Mouse (Mus musculus) midbrain, embryonic 11.5 days (tissue): ENCODE measurements around the gene Kcnk2. TPM values are rescaled to one million over a fixed set of nuclear protein-coding genes. Genes with fewer than 3 reads are reported as not detected.

Experiments
- ATAC-seq: fragments of 200-750 bp; cut with Nextera tagmentation; 2 replicates; pipeline ENCODE4 v1.8.0; 2017; ENCODE audit warnings: moderate TSS enrichment, moderate library complexity; ENCODE audit not compliant: low FRiP score
- DNase-seq: peaks from one replicate; pipeline ENCODE4 v3.0.0; 2015; ENCODE audit warnings: low spot score; ENCODE audit errors: missing footprints
- H3K27ac ChIP-seq: fragments of 300-500 bp; sonication (generic); 2 replicates; pipeline ENCODE4 v1.5.1; 2014; ENCODE audit warnings: low read depth, low read length
- H3K27me3 ChIP-seq: fragments of 300-500 bp; sonication (generic); 2 replicates; pipeline ENCODE4 v1.6.1; 2014; ENCODE audit warnings: mild to moderate bottlenecking, low read length, moderate library complexity, mixed read lengths; ENCODE audit not compliant: control insufficient read depth, insufficient read depth
- H3K36me3 ChIP-seq: fragments of 300-500 bp; sonication (generic); 2 replicates; pipeline ENCODE4 v1.6.1; 2014; ENCODE audit warnings: mild to moderate bottlenecking, low read length, moderate library complexity, mixed read lengths; ENCODE audit not compliant: control insufficient read depth, insufficient read depth
- H3K4me1 ChIP-seq: fragments of 300-500 bp; sonication (generic); 2 replicates; pipeline ENCODE4 v1.6.1; 2014; ENCODE audit warnings: low read length; ENCODE audit not compliant: control insufficient read depth, insufficient read depth
- H3K4me2 ChIP-seq: fragments of 300-500 bp; sonication (generic); 2 replicates; pipeline ENCODE4 v1.6.1; 2014; ENCODE audit warnings: mild to moderate bottlenecking, moderate library complexity
- H3K4me3 ChIP-seq: fragments of 300-500 bp; sonication (generic); 2 replicates; pipeline ENCODE4 v1.5.1; 2014; ENCODE audit warnings: low read depth, low read length
- H3K9ac ChIP-seq: fragments of 300-500 bp; sonication (generic); 2 replicates; pipeline ENCODE4 v1.6.1; 2014; ENCODE audit warnings: low read length
- H3K9me3 ChIP-seq: fragments of 300-500 bp; sonication (generic); 2 replicates; pipeline ENCODE4 v1.6.1; 2016; ENCODE audit warnings: low read length; ENCODE audit not compliant: control insufficient read depth
- WGBS: fragments of 180-500 bp; shearing (Covaris S2); extraction: QIAGEN DNeasy Blood & Tissue Kit; methylation state at CpG from one replicate; pipeline ENCODE4 v1.1.7; 2014; 5-methylcytosine and 5-hydroxymethylcytosine counted together
- polyA plus RNA-seq: library from polyadenylated mRNA; unstranded; fragments of >200 nt; fragmentation: Nextera tagmentation; extraction: Ambion mirVana; gene quantifications from 2 replicates; pipeline ENCODE4 v1.2.1, GENCODE M21; 2014

The Kcnk2 gene
- polyA plus RNA-seq, 1 experiment from 2014 or later = 5.2 TPM

DNA sequence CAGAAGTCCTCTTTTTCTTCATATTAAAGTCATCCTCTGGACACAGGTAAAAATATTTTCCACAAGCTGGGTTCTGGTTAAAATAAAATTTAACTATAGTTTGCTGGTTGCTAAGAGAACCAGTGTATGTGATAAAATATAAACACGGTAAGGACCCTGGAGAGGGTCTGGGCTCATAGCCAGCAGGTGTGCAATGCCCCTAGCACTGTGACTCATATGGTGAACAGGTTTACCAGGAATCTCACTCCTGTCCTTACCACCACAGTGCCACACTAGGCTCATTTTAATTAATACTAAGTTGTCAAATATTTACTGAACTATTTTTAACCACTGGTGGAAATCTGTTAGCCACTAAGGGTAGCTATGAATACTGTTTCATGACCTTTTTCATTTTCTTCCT, 48.2 kb downstream of the Kcnk2 start:
- Histone ChIP-seq H3K9ac (no peak overlapping the region), H3K36me3 (no peaks in the 10 kb centered on the region), H3K27me3 (no peaks in the 10 kb centered on the region), H3K9me3 (0 out of 2 replicates have a peak, but pooled peaks cover 2% of the 10 kb centered on the region), H3K4me1 (no peaks in the 10 kb centered on the region), H3K4me3 (no peak overlapping the region), H3K27ac (no peak overlapping the region), H3K4me2 (no peak overlapping the region)
- no peak for ATAC-seq
- DNase-seq = no peak
- WGBS = 90% methylated on average over 1 of the region's 1 CpGs

DNA sequence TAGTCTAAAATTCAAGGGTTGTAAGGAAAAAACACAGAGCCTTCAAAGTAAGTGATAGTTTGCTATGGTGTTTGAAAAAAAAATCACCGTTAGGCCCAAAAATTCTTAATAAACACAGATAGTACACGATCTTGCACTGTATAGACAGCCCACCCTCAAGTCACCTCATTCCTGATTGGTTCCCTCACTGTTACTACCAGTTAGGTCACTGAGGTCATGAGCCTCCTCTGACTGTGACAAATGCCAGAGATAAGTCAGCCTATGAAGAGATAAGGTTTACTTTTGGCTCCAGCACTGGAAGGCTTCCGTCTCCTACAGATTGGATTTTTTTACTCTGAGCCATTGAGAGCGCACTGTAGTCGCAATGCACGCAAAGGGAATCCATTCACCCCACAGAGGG, 50.3 kb downstream of the Kcnk2 start:
- H3K27ac ChIP-seq = no peak overlapping the region
- 0 out of 2 replicates have a peak, but pooled peaks cover 2% of the 10 kb centered on the region for H3K9me3 ChIP-seq
- no peak overlapping the region for H3K4me3 ChIP-seq
- H3K27me3 ChIP-seq = no peaks in the 10 kb centered on the region
- H3K4me1 ChIP-seq = no peaks in the 10 kb centered on the region
- no peak for DNase-seq
- no peak for ATAC-seq
- H3K4me2 ChIP-seq = no peak overlapping the region
- no peak overlapping the region for H3K9ac ChIP-seq
- 95% methylated on average over 6 of the region's 6 CpGs for WGBS
- no peaks in the 10 kb centered on the region for H3K36me3 ChIP-seq

DNA sequence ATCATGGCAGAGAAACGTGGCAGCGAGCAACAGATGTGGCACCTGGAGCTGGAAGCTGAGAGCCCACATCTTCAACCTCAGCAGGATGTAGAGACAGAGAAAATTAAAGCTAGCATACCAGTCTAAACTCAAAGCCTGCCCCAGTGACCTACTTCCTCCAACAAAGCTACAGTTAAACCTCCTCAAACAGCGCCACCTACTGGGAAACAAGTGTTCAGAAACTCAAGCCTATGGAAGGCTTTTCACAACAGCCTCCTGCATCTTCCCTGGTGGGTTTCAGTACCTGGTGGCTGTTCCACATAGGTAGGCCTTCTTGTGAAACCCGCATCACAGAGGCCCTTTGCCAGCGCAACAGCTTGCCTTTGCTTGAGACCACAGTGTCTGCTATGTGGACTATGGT, 52.9 kb downstream of the Kcnk2 start:
- ATAC-seq = no peak
- Histone ChIP-seq H3K9ac (no peak overlapping the region), H3K4me1 (no peaks in the 10 kb centered on the region), H3K36me3 (no peaks in the 10 kb centered on the region), H3K4me3 (no peak overlapping the region), H3K9me3 (0 out of 2 replicates have a peak, but pooled peaks cover 2% of the 10 kb centered on the region), H3K27ac (no peak overlapping the region), H3K4me2 (no peak overlapping the region), H3K27me3 (no peaks in the 10 kb centered on the region)
- WGBS = 91% methylated on average over 5 of the region's 5 CpGs
- DNase-seq = no peak

DNA sequence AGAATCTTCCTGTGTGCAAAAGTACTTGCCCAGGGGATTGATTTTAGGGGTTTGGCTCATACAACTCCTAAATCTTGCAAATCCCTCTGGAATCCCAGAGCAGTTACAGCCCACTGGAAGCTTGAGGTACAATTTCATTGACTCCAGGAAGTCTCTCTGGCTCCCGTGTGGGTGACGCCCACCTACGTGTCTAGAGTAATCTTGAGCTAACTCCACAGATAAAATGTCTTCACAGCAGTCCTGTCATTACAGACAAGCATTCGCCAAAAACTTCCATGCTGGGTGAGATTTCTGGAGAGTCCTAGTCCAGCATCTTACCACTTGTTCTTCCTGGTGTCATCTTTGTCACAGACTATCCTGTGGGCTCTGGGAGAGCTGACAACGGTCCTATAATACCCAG, 56.9 kb downstream of the Kcnk2 start:
- 0 out of 2 replicates have a peak, but pooled peaks cover 2% of the 10 kb centered on the region for H3K9me3 ChIP-seq
- no peaks in the 10 kb centered on the region; the same call in 1 of the 2 replicates for H3K27me3 ChIP-seq
- no peak overlapping the region for H3K9ac ChIP-seq
- no peak overlapping the region for H3K27ac ChIP-seq
- H3K4me2 ChIP-seq = no peak overlapping the region
- peaks cover 8% of the 10 kb centered on the region for H3K4me1 ChIP-seq
- ATAC-seq = no peak
- no peak overlapping the region for H3K4me3 ChIP-seq
- H3K36me3 ChIP-seq = no peaks in the 10 kb centered on the region
- DNase-seq = no peak
- WGBS = 73% methylated on average over 5 of the region's 5 CpGs

DNA sequence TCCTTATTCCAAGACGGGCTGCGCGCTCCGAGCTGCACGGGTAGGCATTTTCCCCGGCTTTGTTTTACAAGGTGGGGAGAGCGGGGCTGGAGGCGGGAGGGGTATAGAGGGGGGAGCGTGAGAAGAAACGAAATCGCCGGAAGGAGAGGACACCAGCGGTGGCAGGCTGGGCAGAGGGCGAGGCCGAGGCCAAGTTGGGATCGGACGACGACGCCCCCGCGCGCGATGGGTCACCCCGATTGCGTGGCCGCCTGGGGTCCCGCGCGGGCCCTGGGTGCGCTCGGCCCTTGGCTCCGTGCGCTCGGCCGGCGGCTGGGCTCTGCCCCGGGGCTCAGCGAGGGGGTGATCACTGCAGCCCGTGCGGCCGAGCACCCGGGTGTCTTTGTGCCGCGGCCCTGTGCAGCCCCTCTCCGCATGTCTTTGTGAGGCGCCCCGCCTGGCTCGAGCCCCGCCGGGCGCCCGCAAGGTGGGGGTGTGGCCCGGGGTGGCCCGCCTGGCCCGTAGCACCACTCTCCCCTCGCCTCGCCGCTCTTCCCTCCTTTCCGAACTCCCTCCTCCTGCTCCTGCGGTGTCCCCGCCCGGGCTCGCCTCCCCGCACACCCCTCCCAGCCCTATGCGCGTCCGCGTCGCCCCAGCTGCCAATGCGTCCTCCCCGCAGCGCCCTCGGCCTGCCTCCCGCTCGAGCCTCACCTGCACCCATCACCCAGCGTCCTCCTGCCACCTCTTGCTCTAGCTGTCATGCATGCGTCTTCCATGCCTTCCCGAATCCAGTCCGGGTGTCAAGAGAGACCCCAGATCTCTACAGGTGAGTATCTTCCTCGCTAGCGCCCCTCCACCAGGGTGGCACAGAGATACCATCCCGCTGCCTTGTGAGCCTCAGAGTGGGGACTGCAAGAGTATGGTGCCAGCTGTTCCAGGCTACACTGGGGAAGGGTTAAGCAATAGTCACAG, 58.5 kb downstream of the Kcnk2 start:
- peaks cover 8% of the 10 kb centered on the region for H3K4me1 ChIP-seq
- peak overlapping the region; percentile 96 for H3K4me2 ChIP-seq
- no peaks in the 10 kb centered on the region for H3K9me3 ChIP-seq
- H3K36me3 ChIP-seq = no peaks in the 10 kb centered on the region
- H3K4me3 ChIP-seq = peak overlapping the region; percentile 58
- peak overlapping the region; percentile 89 for H3K9ac ChIP-seq
- no peaks in the 10 kb centered on the region; the same call in 1 of the 2 replicates for H3K27me3 ChIP-seq
- DNase-seq (peak; percentile 95), ATAC-seq (peak; percentile 82)
- no peak overlapping the region for H3K27ac ChIP-seq
- WGBS = under 1% methylated on average over 78 of the region's 82 CpGs

DNA sequence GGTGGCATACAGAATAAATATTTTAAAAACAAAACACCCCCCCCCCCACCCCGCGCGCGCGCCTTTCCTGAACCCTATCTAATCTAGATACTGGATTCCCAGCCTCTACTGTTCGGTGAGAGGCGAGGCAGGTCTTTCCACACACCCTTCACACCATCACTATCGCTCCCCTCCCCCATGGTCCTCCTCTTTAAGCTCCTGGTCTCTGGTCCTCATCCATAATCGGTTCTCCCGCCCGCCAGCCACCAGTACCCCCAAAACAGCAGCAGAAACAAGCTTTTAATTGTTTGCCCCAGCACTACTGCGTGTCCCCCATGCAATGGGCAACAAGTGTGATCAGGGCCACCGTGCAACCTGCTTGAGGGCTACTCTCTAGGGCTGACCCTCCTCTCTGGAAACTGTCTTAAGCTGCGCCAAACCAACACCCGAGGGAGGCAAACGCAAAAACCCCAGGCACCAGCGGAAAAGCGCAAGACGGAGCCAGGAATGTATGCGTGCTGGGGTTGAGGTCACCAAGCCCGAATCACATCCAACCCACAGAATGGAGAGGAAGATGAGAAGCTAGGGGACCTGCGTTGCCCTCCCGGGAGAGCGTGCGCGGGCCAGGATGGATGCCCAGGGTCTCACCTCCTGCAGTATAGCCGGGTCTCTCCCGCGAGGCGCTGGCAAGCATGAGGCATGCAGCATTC, 59.5 kb downstream of the Kcnk2 start:
- Histone ChIP-seq H3K9ac (peak overlapping the region; percentile 89), H3K4me3 (peak overlapping the region; percentile 58), H3K36me3 (no peaks in the 10 kb centered on the region), H3K4me2 (peak overlapping the region; percentile 96), H3K4me1 (peaks cover 8% of the 10 kb centered on the region), H3K27ac (no peak overlapping the region), H3K27me3 (no peaks in the 10 kb centered on the region; the same call in 1 of the 2 replicates), H3K9me3 (no peaks in the 10 kb centered on the region)
- DNase-seq = peak; percentile 96
- 6% methylated on average over 30 of the region's 30 CpGs for WGBS
- peak; percentile 49 for ATAC-seq

DNA sequence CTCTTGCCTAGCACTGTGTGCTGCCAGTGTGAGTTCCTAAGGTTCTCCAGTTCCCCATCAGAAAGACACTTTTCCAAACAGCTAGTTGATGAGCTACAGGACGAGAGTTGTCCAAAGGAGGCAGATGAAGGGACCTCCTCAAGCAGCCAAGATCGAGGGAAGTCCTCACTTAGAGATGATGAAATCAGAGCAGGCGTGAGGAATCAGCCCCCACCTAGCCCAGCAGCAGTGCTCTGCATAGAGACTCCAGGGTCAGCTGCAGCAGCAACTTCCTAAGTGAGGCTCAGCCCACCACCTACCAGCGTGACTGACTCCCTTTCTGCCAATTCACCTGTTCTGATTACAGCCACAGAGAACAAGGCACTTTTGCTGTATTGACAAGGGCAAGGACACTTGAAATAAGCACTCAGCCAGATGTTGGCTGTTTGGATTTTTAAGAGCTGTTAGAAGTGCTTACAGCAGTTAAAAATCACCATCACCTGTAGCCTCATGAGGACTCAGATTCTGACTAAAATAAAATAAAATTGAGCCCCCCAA, 60.6 kb downstream of the Kcnk2 start:
- Histone ChIP-seq H3K9me3 (no peaks in the 10 kb centered on the region), H3K4me1 (peaks cover 8% of the 10 kb centered on the region), H3K9ac (no peak overlapping the region), H3K4me2 (peak overlapping the region; percentile 4; the same call in 1 of the 2 replicates), H3K4me3 (no peak overlapping the region), H3K27me3 (no peaks in the 10 kb centered on the region; the same call in 1 of the 2 replicates), H3K36me3 (no peaks in the 10 kb centered on the region), H3K27ac (no peak overlapping the region)
- ATAC-seq = no peak
- DNase-seq = no peak
- 54% methylated on average over 4 of the region's 4 CpGs for WGBS

DNA sequence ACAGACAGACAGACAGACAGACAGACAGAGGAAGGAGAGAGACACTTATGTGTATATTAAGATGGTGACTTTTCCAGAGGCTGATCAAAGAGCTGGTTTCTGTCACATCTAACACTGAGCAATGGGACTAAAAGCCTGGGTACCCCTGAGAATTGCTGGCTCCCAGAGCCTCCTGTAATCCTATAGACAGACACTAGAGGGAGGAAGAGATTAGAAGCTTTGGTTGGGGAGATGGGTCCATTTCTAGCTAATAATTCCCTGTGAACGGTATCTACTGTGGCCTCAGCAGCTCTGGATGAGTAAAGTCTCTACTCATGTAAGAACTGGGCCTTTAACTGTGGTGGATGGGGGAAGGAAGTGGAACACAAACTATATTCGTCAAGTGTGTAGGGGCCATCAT, 86.2 kb downstream of the Kcnk2 start:
- Histone ChIP-seq H3K27ac (no peak overlapping the region), H3K36me3 (no peaks in the 10 kb centered on the region), H3K4me1 (no peaks in the 10 kb centered on the region), H3K4me2 (no peak overlapping the region), H3K9me3 (no peaks in the 10 kb centered on the region), H3K27me3 (no peaks in the 10 kb centered on the region), H3K9ac (no peak overlapping the region), H3K4me3 (no peak overlapping the region)
- 59% methylated on average over 2 of the region's 2 CpGs for WGBS
- no peak for DNase-seq
- no peak for ATAC-seq

DNA sequence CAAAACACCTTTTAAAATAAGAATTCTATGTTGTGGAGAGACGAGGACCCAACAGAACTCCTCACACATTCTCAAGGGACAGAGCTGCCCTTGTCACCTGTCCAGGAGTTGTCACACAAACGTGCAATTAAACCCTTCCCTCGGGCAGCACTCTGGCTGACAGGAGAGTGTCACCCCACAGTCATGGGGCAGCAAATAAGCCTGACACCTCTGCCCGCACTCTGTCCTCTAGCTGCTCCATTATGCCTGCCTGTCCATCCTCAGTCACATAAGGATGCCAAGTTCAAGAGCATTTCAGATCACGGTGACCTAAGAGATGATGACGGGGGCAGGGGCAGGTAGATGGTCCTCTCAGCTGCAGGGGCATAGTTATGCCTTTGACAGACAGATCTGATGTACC, 87.6 kb downstream of the Kcnk2 start:
- Histone ChIP-seq H3K4me1 (no peaks in the 10 kb centered on the region), H3K9ac (no peak overlapping the region), H3K4me2 (no peak overlapping the region), H3K4me3 (no peak overlapping the region), H3K27ac (no peak overlapping the region), H3K9me3 (no peaks in the 10 kb centered on the region), H3K27me3 (no peaks in the 10 kb centered on the region), H3K36me3 (no peaks in the 10 kb centered on the region)
- DNase-seq = no peak
- no peak for ATAC-seq
- 81% methylated on average over 6 of the region's 6 CpGs for WGBS
